10 mouse cellular contexts compared by ENCODE assay signal in genomic region chr17:29122817-29123216, GRCm38 (mm10). TPM values are rescaled to one million over a fixed set of nuclear protein-coding genes. Genes with fewer than 3 reads are reported as not detected.
DNase-seq lines count a peak whose midpoint lies in the region; TF ChIP-seq lines count a peak whose summit lies in the region.
"Had no signal": no experiment of that assay in that cellular context is flagged by ENCODE, and none has a peak within 500 bp of the region (broad histone marks: within the 10 kb centered on the region; RNA-seq: fewer than 3 reads in every experiment).

No protein-coding gene starts in this region.

- H3K36me3 ChIP-seq in kidney, adult 2 months (ENCODE audit: control insufficient read depth, insufficient read depth, low read length): no peaks in the 10 kb centered on the region
- H3K36me3 ChIP-seq: heart, embryonic 13.5 days had no signal

- TF ChIP-seq POLR2A in kidney, adult 2 months (IDR thresholded peaks at IDR 0.05; ENCODE audit: low read depth, low read length): no peak

- TF ChIP-seq CTCF in kidney, adult 2 months (conservative IDR thresholded peaks at IDR 0.05; ENCODE audit: insufficient read depth, insufficient read length, low read depth, low read length): no peak

- DNase-seq in right cerebral cortex, postnatal 10 days (ENCODE audit: low spot score in 2 of 2): peak; percentile 16 to 20
- DNase-seq in right cerebral cortex, postnatal 36 days (ENCODE audit: low spot score in 2 of 2): no peak
- DNase-seq in adrenal gland, postnatal 14 days: peak; percentile 68
- peak; percentile 95 for DNase-seq in kidney, adult 2 months
- peak; percentile 58 for DNase-seq in lung, postnatal 36 days
- DNase-seq in cerebellum, adult 9-11 months: no peak
- no peak for DNase-seq in left cerebral cortex, postnatal 25 days (ENCODE audit: low spot score in 2 of 2)
- DNase-seq: retina, postnatal 1 day had no signal

- intact Hi-C loops in left cerebral cortex, postnatal 25 days (cut with DNase I): no loop called here

- no peaks in the 10 kb centered on the region for H3K27me3 ChIP-seq in kidney, adult 2 months (replicated peaks; ENCODE audit: control insufficient read depth, insufficient read depth, low read length)

- peaks cover 13% of the 10 kb centered on the region; the same call in 1 of the 2 replicates for H3K4me1 ChIP-seq in kidney, adult 2 months (ENCODE audit: control insufficient read depth, insufficient read depth, low read length)

- WGBS in kidney, adult 2 months: 26% methylated on average over 6 of the region's 6 CpGs

- no peak overlapping the region for H3K4me3 ChIP-seq in kidney, adult 2 months (ENCODE audit: insufficient read depth, low read depth, low read length)
- H3K4me3 ChIP-seq: heart, embryonic 13.5 days had no signal

- H3K27ac ChIP-seq in kidney, adult 2 months (ENCODE audit: insufficient read depth, low read depth, low read length): no peak overlapping the region; the same call in 1 of the 2 replicates
- H3K27ac ChIP-seq: heart, embryonic 13.5 days had no signal

RNA-seq across cellular contexts. Expression of gene Rab44, which starts 8.9 kb away (rescaled TPM):
- 0.33 and 0.38 TPM in 2 replicates for total RNA-seq in adrenal gland, postnatal 14 days (2021)
- polyA plus RNA-seq in kidney, adult 2 months (2012; rRNA removed): 0.16 and 0.34 TPM in 2 replicates
- under 1 TPM in 1 of 2 experiments, not detected in 1; 0.14 TPM for total RNA-seq in left cerebral cortex, postnatal 25 days (2021)
- polyA plus RNA-seq: limb, embryonic 11.5 days had no signal

RNA-seq across cellular contexts. Expression of gene Cdkn1a, which starts 32.0 kb away (rescaled TPM):
- total RNA-seq in adrenal gland, postnatal 14 days (2021): 126 and 202 TPM in 2 replicates
- 11.6 and 13.7 TPM in 2 replicates for polyA plus RNA-seq in kidney, adult 2 months (2012; rRNA removed)
- total RNA-seq in left cerebral cortex, postnatal 25 days (2021): 10 to 100 TPM; 36.0 to 54.2 TPM

Comparison
In these comparisons a context has a peak if more than half of its experiments do, and no peak if none do; other contexts are left out.
1. DNase-seq: peak in right cerebral cortex, postnatal 10 days (2 of 2), adrenal gland, postnatal 14 days (single experiment), kidney, adult 2 months (single experiment) and lung, postnatal 36 days (single experiment); none in right cerebral cortex, postnatal 36 days (0 of 2), cerebellum, adult 9-11 months (single experiment) and left cerebral cortex, postnatal 25 days (0 of 2).